Mouse (Mus musculus) CH12.LX (cell line): ENCODE results near the gene Tspan6. TPM values are rescaled to one million over a fixed set of nuclear protein-coding genes. Genes with fewer than 3 reads are reported as not detected.

Experiments used
- DNase-seq: peaks from one replicate; pipeline ENCODE4 v3.0.0-alpha.2; 2013; ENCODE audit errors: extremely low read depth
- H3K27ac ChIP-seq: 2 replicates; pipeline ENCODE4 v1.5.1; 2012; ENCODE audit warnings: low read depth, mild to moderate bottlenecking, control low read depth, moderate library complexity; ENCODE audit not compliant: insufficient read depth
- H3K27me3 ChIP-seq: replicated peaks from 2 replicates; pipeline ENCODE3; 2012; ENCODE audit warnings: inconsistent platforms
- H3K36me3 ChIP-seq, 2 experiments: replicated peaks in 1 of 2; 2 replicates each; pipeline versions ENCODE3 to v1.6.1; 2012; ENCODE audit warnings: inconsistent platforms in 1 of 2, low read length in 1 of 2, mild to moderate bottlenecking in 1 of 2, mixed read lengths in 1 of 2, moderate library complexity in 1 of 2; ENCODE audit not compliant: control insufficient read depth in 1 of 2, insufficient read depth in 1 of 2
- H3K4me1 ChIP-seq, 2 experiments: 2 replicates each; pipeline ENCODE4 v1.6.1; 2012; ENCODE audit warnings: inconsistent platforms in 1 of 2, moderate library complexity in 1 of 2; ENCODE audit not compliant: insufficient read depth in 2 of 2, control insufficient read depth in 1 of 2
- H3K4me2 ChIP-seq: 2 replicates; pipeline ENCODE4 v1.6.1; 2012; ENCODE audit warnings: low read depth, mild to moderate bottlenecking, control low read depth; ENCODE audit not compliant: poor library complexity, insufficient read depth, severe bottlenecking
- H3K4me3 ChIP-seq, 3 experiments: fragments of 150-350 bp in 1 of 3; sonication (generic) in 1 of 3; replicated peaks in 1 of 3; 2 replicates each; pipeline versions ENCODE3 to v1.5.1; 2011 to 2012; ENCODE audit warnings: low read depth in 2 of 3, low read length in 2 of 3, mild to moderate bottlenecking in 2 of 3, moderate library complexity in 2 of 3, control low read depth in 1 of 3, improper control_type of control experiment in 1 of 3, inconsistent platforms in 1 of 3, mixed read lengths in 1 of 3; ENCODE audit not compliant: poor library complexity in 1 of 3
- H3K79me2 ChIP-seq: replicated peaks from 2 replicates; pipeline ENCODE4 v1.6.1; 2012; ENCODE audit warnings: mild to moderate bottlenecking, moderate library complexity; ENCODE audit not compliant: control insufficient read depth, poor library complexity, insufficient read depth, severe bottlenecking; ENCODE audit errors: extremely low read depth
- H3K9ac ChIP-seq: 2 replicates; pipeline ENCODE4 v1.6.1; 2012; ENCODE audit warnings: low read depth, mild to moderate bottlenecking, control low read depth, moderate library complexity; ENCODE audit not compliant: insufficient read depth
- H3K9me3 ChIP-seq: replicated peaks from 2 replicates; pipeline ENCODE3; 2012; ENCODE audit warnings: low read length, inconsistent platforms, mixed read lengths
- CHD2 ChIP-seq: IDR thresholded peaks from 2 replicates; pipeline ENCODE4 v1.6.1; 2011; ENCODE audit warnings: low read length, improper control_type of control experiment
- ETS1 ChIP-seq: conservative IDR thresholded peaks from 2 replicates; pipeline ENCODE4 v1.6.1; 2012; ENCODE audit warnings: low read depth, mild to moderate bottlenecking, inconsistent platforms, low read length, improper control_type of control experiment, moderate library complexity
- MAX ChIP-seq: IDR thresholded peaks from 2 replicates; pipeline ENCODE4 v1.6.1; 2011; ENCODE audit warnings: low read length, improper control_type of control experiment
- MXI1 ChIP-seq: IDR thresholded peaks from 2 replicates; pipeline ENCODE4 v1.6.1; 2011; ENCODE audit warnings: mild to moderate bottlenecking, low read depth, low read length, improper control_type of control experiment
- POLR2A ChIP-seq: IDR thresholded peaks from 2 replicates; pipeline ENCODE4 v1.6.1; 2011; ENCODE audit warnings: low read depth, mild to moderate bottlenecking, improper control_type of control experiment, low read length
- POLR2AphosphoS2 ChIP-seq: IDR thresholded peaks from 2 replicates; pipeline ENCODE4 v1.6.1; 2011; ENCODE audit warnings: low read depth, low read length, improper control_type of control experiment
- SIN3A ChIP-seq: IDR thresholded peaks from 2 replicates; pipeline ENCODE4 v1.6.1; 2012; ENCODE audit warnings: low read length, improper control_type of control experiment, inconsistent platforms
- SMC3 ChIP-seq: IDR thresholded peaks from 2 replicates; pipeline ENCODE4 v1.6.1; 2011; ENCODE audit warnings: low read depth, low read length, improper control_type of control experiment
- USF2 ChIP-seq: conservative IDR thresholded peaks from 2 replicates; pipeline ENCODE4 v1.6.1; 2011; ENCODE audit warnings: low read depth, low read length, improper control_type of control experiment
- dilution Hi-C: fragments of 300-500 bp; cut with MboI; formaldehyde crosslinking; loops from 2 replicates; pipeline ENCODE4 v1.14.3; 2020; ENCODE audit warnings: low sequenced_read_pairs; ENCODE audit not compliant: extremely low pct_unique_long_range_greater_than_20kb, extremely low pct_ligation_motif_present
- in situ Hi-C: fragments of 300-500 bp; cut with MboI; formaldehyde crosslinking; loops from 3 replicates; pipeline ENCODE4 v1.14.3; 2019; ENCODE audit warnings: low sequenced_read_pairs, low pct_ligation_motif_present, low pct_unique_long_range_greater_than_20kb, mixed read lengths
- polyA plus RNA-seq: library from polyadenylated mRNA; unstranded; fragments of >175 nt; gene quantifications from 2 replicates; pipeline ENCODE4 v1.2.1, GENCODE M21; 2012; ENCODE audit warnings: low read depth; ENCODE audit not compliant: insufficient read length
- total RNA-seq, 2 experiments: library from RNA; depleted of rRNA; stranded (reverse); fragments of 300-350 nt in 1 of 2; fragments of >200 nt in 1 of 2; gene quantifications; 2 replicates each; pipeline ENCODE4 v1.2.3; 2012 to 2014

Tspan6 gene
- total and polyA plus RNA-seq, 3 experiments: 0.72 to 15.7 (median 0.96) TPM

DNA sequence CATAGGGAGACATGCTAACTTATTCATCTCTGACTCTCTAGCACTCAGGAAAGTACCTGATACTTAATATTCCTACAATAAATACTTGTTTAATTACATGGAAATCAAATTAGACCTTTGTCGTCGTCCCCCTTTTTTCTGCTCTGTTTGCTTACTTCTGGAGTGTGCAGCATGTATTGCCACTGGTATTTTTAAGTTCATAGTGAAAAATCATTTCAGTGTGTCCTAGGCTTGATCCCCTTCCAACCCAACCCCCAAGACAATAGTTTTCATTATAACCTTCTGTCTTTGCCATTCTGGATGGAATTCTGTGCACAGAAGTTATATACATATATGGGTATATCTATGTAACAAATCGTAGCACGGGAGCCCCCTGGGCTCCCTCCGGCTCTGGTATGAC lies 47.5 kb downstream of the Tspan6 start, which contains the start of gene Tnmd:
Tnmd (plus strand) TSS at position 301 of the 400 bp plus-strand sequence.
- no peaks in the 10 kb centered on the region for H3K27me3 ChIP-seq
- no peaks in the 10 kb centered on the region for H3K79me2 ChIP-seq
- dilution Hi-C loops: no loop called here
- H3K4me3 ChIP-seq: no peak within 1 kb of the TSS
- no peaks in the 10 kb centered on the region for H3K9me3 ChIP-seq
- no peak for DNase-seq
- in situ Hi-C loops: no loop called here
- no peak for TF ChIP-seq USF2
- TF ChIP-seq MXI1: no peak
- TF ChIP-seq POLR2AphosphoS2: no peak
- TF ChIP-seq SIN3A: no peak
- no peak for TF ChIP-seq CHD2
- no peak for TF ChIP-seq ETS1
- TF ChIP-seq SMC3: no peak
- TF ChIP-seq POLR2A: no peak
- no peak for TF ChIP-seq MAX
- H3K27ac ChIP-seq: no peak within 1 kb of the TSS
- no peak within 1 kb of the TSS for H3K9ac ChIP-seq
- H3K36me3 ChIP-seq: no peaks in the 10 kb centered on the region
- no peaks in the 10 kb centered on the region for H3K4me1 ChIP-seq
- H3K4me2 ChIP-seq: no peak within 1 kb of the TSS

Other genes starting within 250 kb of the Tspan6 start
- gene Pcdh19, start 209.4 kb downstream of the Tspan6 start, total RNA-seq (2012; rRNA removed): not detected in 2 replicates
- not detected in 2 replicates for gene Pcdh19, start 209.4 kb downstream of the Tspan6 start, total RNA-seq (2014; rRNA removed)
- gene Pcdh19, start 209.4 kb downstream of the Tspan6 start, polyA plus RNA-seq: not detected in 2 replicates
- gene Tnmd, start 47.4 kb downstream of the Tspan6 start, total RNA-seq (2012; rRNA removed): not detected in 2 replicates
- not detected in 2 replicates for gene Tnmd, start 47.4 kb downstream of the Tspan6 start, total RNA-seq (2014; rRNA removed)
- gene Tnmd, start 47.4 kb downstream of the Tspan6 start, polyA plus RNA-seq: not detected in 2 replicates
- not detected in 2 replicates for gene Srpx2, start 10.0 kb upstream of the Tspan6 start, total RNA-seq (2012; rRNA removed)
- gene Srpx2, start 10.0 kb upstream of the Tspan6 start, total RNA-seq (2014; rRNA removed): not detected in 2 replicates
- gene Srpx2, start 10.0 kb upstream of the Tspan6 start, polyA plus RNA-seq: not detected in 2 replicates
- gene Sytl4, start 83.4 kb upstream of the Tspan6 start, total RNA-seq (2012; rRNA removed): 0.04 TPM in 2 replicates
- 0.09 TPM in 1 of 2 replicates, not detected in the other for gene Sytl4, start 83.4 kb upstream of the Tspan6 start, total RNA-seq (2014; rRNA removed)
- not detected in 2 replicates for gene Sytl4, start 83.4 kb upstream of the Tspan6 start, polyA plus RNA-seq
- gene Cstf2, start 160.8 kb upstream of the Tspan6 start, total RNA-seq (2012; rRNA removed): 47.2 and 51.1 TPM in 2 replicates
- 67.9 and 73.5 TPM in 2 replicates for gene Cstf2, start 160.8 kb upstream of the Tspan6 start, total RNA-seq (2014; rRNA removed)
- gene Cstf2, start 160.8 kb upstream of the Tspan6 start, polyA plus RNA-seq: 89.8 and 113 TPM in 2 replicates